Mouse (Mus musculus) right cerebral cortex, postnatal 4 days (tissue): Measurements from ENCODE around the gene Hcfc1r1.

Experiments
- DNase-seq: peaks from one replicate; pipeline ENCODE4 v3.0.0-alpha.2; 2022

Hcfc1r1 gene

DNA sequence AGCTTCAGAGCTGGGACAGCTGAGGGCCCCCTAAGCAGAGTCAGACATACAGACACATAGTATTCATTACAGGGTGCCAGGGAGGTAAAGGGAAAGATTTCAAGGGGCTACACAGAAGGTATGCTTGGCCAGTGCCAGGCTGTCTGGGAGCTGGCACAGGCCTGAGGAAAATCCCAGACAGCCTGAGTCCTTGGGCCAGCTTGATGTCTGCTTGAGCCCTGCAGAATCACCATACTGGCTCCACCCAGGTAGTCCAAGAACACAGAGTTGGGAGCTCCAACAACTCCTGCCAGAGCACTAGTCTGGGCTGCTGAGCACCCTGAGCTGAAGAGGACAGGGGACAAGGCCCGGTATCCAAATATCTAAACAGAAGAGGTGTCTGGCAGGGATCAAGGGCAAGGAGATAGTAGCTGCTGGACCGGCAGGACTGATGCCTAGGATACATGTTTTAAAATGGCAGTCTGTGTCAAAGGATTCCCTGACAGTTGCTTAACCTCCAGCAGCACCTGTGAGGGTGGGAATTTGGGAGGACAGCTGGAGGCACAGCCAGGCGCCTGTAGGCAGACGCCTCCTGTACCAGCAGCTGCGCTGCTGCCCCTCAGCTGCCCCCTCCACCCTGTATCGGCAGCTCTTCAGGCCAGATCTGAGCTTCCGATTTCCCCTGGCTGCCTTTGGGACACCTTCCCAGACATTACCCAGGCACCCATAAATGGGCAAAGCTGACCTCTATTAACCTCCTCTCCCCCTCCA lies 49.2 kb downstream of the Hcfc1r1 start, which contains the start of gene 1520401A03Rik:
Gene 1520401A03Rik, minus strand, starts transcription at position 408 of the 750 bp plus-strand sequence.
- no peak for DNase-seq
